ENCODE assay signal across 8 mouse cellular contexts in the genomic region with DNA sequence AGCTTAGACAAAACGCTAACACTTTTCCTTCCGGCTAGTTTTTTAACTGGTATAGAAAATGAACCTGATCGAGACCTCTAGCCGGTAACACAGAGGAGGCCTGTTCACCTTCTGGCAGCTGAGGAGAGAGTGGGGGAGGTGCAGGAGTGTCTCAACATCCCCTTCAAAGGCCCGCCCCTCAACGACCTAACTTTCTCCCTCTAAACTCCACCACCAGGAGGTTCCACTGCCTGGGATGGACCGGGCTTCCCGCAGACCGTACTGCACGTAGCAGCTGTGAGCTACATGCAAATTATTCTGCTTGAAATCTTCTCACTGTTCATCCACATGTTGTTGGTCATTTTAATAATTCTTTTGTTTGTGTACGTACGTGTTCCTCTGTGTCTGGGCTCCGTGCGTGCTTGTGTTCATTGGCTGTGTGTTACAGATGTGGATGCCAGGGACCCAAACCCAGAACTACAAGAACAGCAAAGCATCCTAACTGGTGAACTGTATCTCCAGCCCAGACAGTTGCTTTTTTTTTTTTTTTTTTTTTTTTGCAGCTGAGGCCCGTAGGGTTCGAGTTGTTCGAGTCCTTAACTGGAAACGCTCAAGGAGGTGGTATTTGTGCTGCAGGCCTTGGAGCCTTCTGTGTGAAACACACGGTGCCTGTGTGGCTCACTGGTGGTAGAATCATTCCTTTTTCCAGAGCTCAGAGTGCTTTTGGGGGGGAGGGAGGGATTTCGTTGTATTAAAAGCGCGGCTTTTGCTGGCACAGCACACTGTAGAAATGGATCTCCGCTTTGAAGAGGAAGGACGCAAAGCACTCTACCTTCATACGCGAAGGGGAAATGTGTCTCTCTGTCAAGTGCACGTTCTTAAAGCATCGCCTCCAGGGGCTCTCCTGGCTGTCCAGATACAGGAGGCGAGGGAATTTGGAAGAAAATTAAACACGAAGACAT. TPM values are rescaled to one million over a fixed set of nuclear protein-coding genes. Genes with fewer than 3 reads are reported as not detected.
DNase-seq lines count a peak whose midpoint lies in the region; ATAC-seq and TF ChIP-seq lines count a peak whose summit lies in the region.

No protein-coding gene starts in this region.

- TF ChIP-seq POLR2A in bone marrow, adult 2 months (IDR thresholded peaks at IDR 0.05; ENCODE audit: borderline replicate concordance, control insufficient read depth, low read depth, low read length), result no peak

- ATAC-seq in forebrain, embryonic 14.5 days, result peak; percentile 69
- ATAC-seq in megakaryocyte-erythroid progenitor cell, adult 5-6 weeks (replicated peaks; ENCODE audit: low FRiP score, low TSS enrichment, poor library complexity, severe bottlenecking), result peak; percentile 68; the same call in 1 of the 2 replicates
- ATAC-seq in stomach, postnatal 0 days (ENCODE audit: low FRiP score, low TSS enrichment), result peak; percentile 56
- ATAC-seq in monocyte, adult 5-6 weeks (replicated peaks; ENCODE audit: insufficient number of reproducible peaks, low FRiP score, low TSS enrichment, poor library complexity, severe bottlenecking), result no peak

- H3K27me3 ChIP-seq in forebrain, embryonic 14.5 days (replicated peaks; ENCODE audit: control insufficient read depth, insufficient read depth, low read length), result no peaks in the 10 kb centered on the region
- H3K27me3 ChIP-seq in stomach, postnatal 0 days (ENCODE audit: control insufficient read depth, insufficient read depth, low read length), result no peaks in the 10 kb centered on the region

- H3K4me1 ChIP-seq in bone marrow, adult 2 months (ENCODE audit: control insufficient read depth, insufficient read depth, low read length), result no peaks in the 10 kb centered on the region; the same call in 1 of the 2 replicates
- peaks cover 14% of the 10 kb centered on the region for H3K4me1 ChIP-seq in forebrain, embryonic 14.5 days (ENCODE audit: control insufficient read depth, insufficient read depth, low read length)
- no peaks in the 10 kb centered on the region for H3K4me1 ChIP-seq in stomach, postnatal 0 days (replicated peaks; ENCODE audit: control insufficient read depth, insufficient read depth)

- TF ChIP-seq CTCF in bone marrow, adult 2 months (IDR thresholded peaks at IDR 0.05; ENCODE audit: control insufficient read depth, insufficient read depth, low read length), result no peak
- peak; percentile 64 for TF ChIP-seq CTCF in stomach, postnatal 0 days (IDR thresholded peaks at IDR 0.05; ENCODE audit: low read depth)

- peak overlapping the region; percentile 55 for H3K9ac ChIP-seq in forebrain, embryonic 14.5 days (ENCODE audit: low read length)
- 0 out of 2 replicates have a peak overlapping the region, but pooled peaks have one; percentile 23 for H3K9ac ChIP-seq in stomach, postnatal 0 days (ENCODE audit: low read length)

- H3K27ac ChIP-seq in bone marrow, adult 2 months (ENCODE audit: control insufficient read depth, insufficient read depth, low read depth, low read length, poor library complexity), result peak overlapping the region; percentile 30
- peak overlapping the region; percentile 94 for H3K27ac ChIP-seq in forebrain, embryonic 14.5 days (ENCODE audit: low read depth, low read length)
- peak overlapping the region; percentile 77 for H3K27ac ChIP-seq in stomach, postnatal 0 days (replicated peaks)

- 16% methylated on average over 30 of the region's 30 CpGs for WGBS in bone marrow, adult 2 months
- 2% methylated on average over 30 of the region's 30 CpGs for WGBS in forebrain, embryonic 14.5 days
- 7% methylated on average over 30 of the region's 30 CpGs for WGBS in stomach, postnatal 0 days

- no peak for TF ChIP-seq EP300 in stomach, postnatal 0 days (optimal IDR thresholded peaks at IDR 0.05)

- peak; percentile 36 for DNase-seq in adrenal gland, postnatal 14 days
- no peak for DNase-seq in adrenal gland, adult 18-20 months (ENCODE audit: low spot score in 2 of 2)
- peak; percentile 88 for DNase-seq in forebrain, embryonic 14.5 days (ENCODE audit: low spot score)
- peak; percentile 31 for DNase-seq in kidney, postnatal 10 days
- peak; percentile 57 for DNase-seq in stomach, postnatal 0 days (ENCODE audit: low spot score)

- H3K4me3 ChIP-seq in bone marrow, adult 2 months (replicated peaks; ENCODE audit: control insufficient read depth, low read depth, low read length), result peak overlapping the region; percentile 5
- H3K4me3 ChIP-seq in forebrain, embryonic 14.5 days (ENCODE audit: low read depth, low read length), result peak overlapping the region; percentile 8
- H3K4me3 ChIP-seq in stomach, postnatal 0 days (ENCODE audit: low read depth, low read length), result peak overlapping the region; percentile 18

- H3K4me2 ChIP-seq in forebrain, embryonic 14.5 days (ENCODE audit: low read length), result peak overlapping the region; percentile 49
- H3K4me2 ChIP-seq in stomach, postnatal 0 days (replicated peaks; ENCODE audit: low read depth), result peak overlapping the region; percentile 53

- no peaks in the 10 kb centered on the region for H3K36me3 ChIP-seq in forebrain, embryonic 14.5 days (ENCODE audit: control insufficient read depth, insufficient read depth, low read length)
- no peaks in the 10 kb centered on the region for H3K36me3 ChIP-seq in stomach, postnatal 0 days (ENCODE audit: control insufficient read depth, insufficient read depth, low read length)

- no peaks in the 10 kb centered on the region; the same call in 1 of the 2 replicates for H3K9me3 ChIP-seq in forebrain, embryonic 14.5 days (replicated peaks; ENCODE audit: control insufficient read depth, low read length)
- 0 out of 2 replicates have a peak, but pooled peaks cover 5% of the 10 kb centered on the region for H3K9me3 ChIP-seq in stomach, postnatal 0 days (ENCODE audit: control insufficient read depth, low read length)

RNA-seq across cellular contexts. Expression of a gene that starts 47.8 kb away (rescaled TPM):
- total RNA-seq in adrenal gland, postnatal 14 days (2021), result 164 and 165 TPM in 2 replicates
- 100 to 1,000 TPM; 148 to 180 TPM for total RNA-seq in adrenal gland, adult 18-20 months (2021)
- polyA plus RNA-seq in bone marrow, adult 2 months (2011; ENCODE audit: insufficient read depth, insufficient read length, low replicate concordance, missing spikeins), result 50.9 and 67.9 TPM in 2 replicates
- 17.8 and 18.7 TPM in 2 replicates for polyA plus RNA-seq in forebrain, embryonic 14.5 days (2014; fragmentation: Nextera tagmentation; extraction: Ambion mirVana)
- 186 and 189 TPM in 2 replicates for total RNA-seq in megakaryocyte-erythroid progenitor cell, adult 5-6 weeks (2014; fragmentation: Nextera tagmentation)
- 134 and 158 TPM in 2 replicates for total RNA-seq in megakaryocyte-erythroid progenitor cell, adult 5-6 weeks (2017)
- 18.1 and 18.7 TPM in 2 replicates for polyA plus RNA-seq in stomach, postnatal 0 days (2015; fragmentation: Nextera tagmentation; extraction: Ambion mirVana)
- total RNA-seq in monocyte, adult 5-6 weeks (2017), result 69.3 to 102 TPM (median 72.9 TPM) in 3 replicates

Comparison
In these comparisons a context has a peak if more than half of its experiments do, and no peak if none do; other contexts are left out.
1. DNase-seq: peak in adrenal gland, postnatal 14 days (single experiment), forebrain, embryonic 14.5 days (single experiment), kidney, postnatal 10 days (single experiment) and stomach, postnatal 0 days (single experiment); none in adrenal gland, adult 18-20 months (0 of 2).
2. H3K27ac ChIP-seq: peak in every context shown above with its lines; median percentile 94 in forebrain, embryonic 14.5 days; 77 in stomach, postnatal 0 days; 30 in bone marrow, adult 2 months.
3. Peak in every context shown above with its lines, with median percentiles within 50 percentile points of each other: H3K4me3 ChIP-seq.